Mouse (Mus musculus): ENCODE data around the gene Grb10.

The Grb10 gene

GRCm38 (mm10) chr11:11944814-11945213 is 93.7 kb downstream of the Grb10 start:
- no peak for DNase-seq (ENCODE audit: low read depth)

GRCm38 (mm10) chr11:11944082-11944349 is 94.5 kb downstream of the Grb10 start:
- DNase-seq (ENCODE audit: low read depth), result no peak

GRCm38 (mm10) chr11:11943240-11944081 is 95.0 kb downstream of the Grb10 start:
- no peak for DNase-seq (ENCODE audit: low read depth)

- no peak for DNase-seq (ENCODE audit: low read depth)
These were observed 95.9 kb downstream of the Grb10 start for GRCm38 (mm10) chr11:11942320-11943217.

GRCm38 (mm10) chr11:11940833-11941681 is 97.4 kb downstream of the Grb10 start:
- no peak for DNase-seq (ENCODE audit: low read depth)

GRCm38 (mm10) chr11:11939611-11940010 is 98.9 kb downstream of the Grb10 start:
- DNase-seq (ENCODE audit: low read depth), result peak; percentile 91

- no peak for DNase-seq (ENCODE audit: low read depth)
These were observed 99.9 kb downstream of the Grb10 start for GRCm38 (mm10) chr11:11938591-11938990.

GRCm38 (mm10) chr11:11937340-11938030 is 101.0 kb downstream of the Grb10 start:
- DNase-seq (ENCODE audit: low read depth), result no peak

- no peak for DNase-seq (ENCODE audit: low read depth)
These were observed 103.7 kb downstream of the Grb10 start for GRCm38 (mm10) chr11:11934808-11935207.

GRCm38 (mm10) chr11:11932102-11932789 is 106.2 kb downstream of the Grb10 start:
- DNase-seq (ENCODE audit: low read depth), result no peak

- no peak for DNase-seq (ENCODE audit: low read depth)
These were observed 106.8 kb downstream of the Grb10 start for GRCm38 (mm10) chr11:11931688-11932087.

- DNase-seq (ENCODE audit: low read depth), result no peak
These were observed 108.0 kb downstream of the Grb10 start for GRCm38 (mm10) chr11:11930527-11930926.

GRCm38 (mm10) chr11:11929059-11929458 is 109.4 kb downstream of the Grb10 start:
- DNase-seq (ENCODE audit: low read depth), result no peak

GRCm38 (mm10) chr11:11928586-11928985 is 109.9 kb downstream of the Grb10 start:
- DNase-seq (ENCODE audit: low read depth), result no peak

GRCm38 (mm10) chr11:11923900-11924299 is 114.6 kb downstream of the Grb10 start:
- no peak for DNase-seq (ENCODE audit: low read depth)

- DNase-seq (ENCODE audit: low read depth), result no peak
These were observed 115.1 kb downstream of the Grb10 start for GRCm38 (mm10) chr11:11923345-11923744.

- DNase-seq (ENCODE audit: low read depth), result no peak
These were observed 116.4 kb downstream of the Grb10 start for GRCm38 (mm10) chr11:11922106-11922505.

- peak; percentile 92 for DNase-seq (ENCODE audit: low read depth)
These were observed 130.6 kb downstream of the Grb10 start for GRCm38 (mm10) chr11:11907703-11908413.

GRCm38 (mm10) chr11:11905518-11905917 is 133.0 kb downstream of the Grb10 start:
- DNase-seq (ENCODE audit: low read depth), result no peak

- DNase-seq (ENCODE audit: low read depth), result no peak
These were observed 133.5 kb downstream of the Grb10 start for GRCm38 (mm10) chr11:11904995-11905394.

Data from NIH3T3 (cell line).